Mouse (Mus musculus): ENCODE data around the gene Eml5.

Eml5 gene

GRCm38 (mm10) chr12:98759700-98760099 is 141.6 kb downstream of the Eml5 start:
- CTCF ChIA-PET, result interaction anchor here in 2 of 4 experiments (0.6 to 1.2 kb wide), 3 partner anchors 14 to 1155 kb away, joined by 3 to 6 read pairs (median 3); no protein-coding TSS in a partner anchor
- POLR2A ChIA-PET, result interaction anchor here in 2 of 4 experiments (1.1 to 2.5 kb wide), 6 partner anchors 10 to 21 kb away, joined by 4 to 12 read pairs (median 6); no protein-coding TSS in a partner anchor

GRCm38 (mm10) chr12:98757636-98758035 is 143.6 kb downstream of the Eml5 start:
- POLR2A ChIA-PET, result no interaction called here
- CTCF ChIA-PET, result no interaction called here

DNA sequence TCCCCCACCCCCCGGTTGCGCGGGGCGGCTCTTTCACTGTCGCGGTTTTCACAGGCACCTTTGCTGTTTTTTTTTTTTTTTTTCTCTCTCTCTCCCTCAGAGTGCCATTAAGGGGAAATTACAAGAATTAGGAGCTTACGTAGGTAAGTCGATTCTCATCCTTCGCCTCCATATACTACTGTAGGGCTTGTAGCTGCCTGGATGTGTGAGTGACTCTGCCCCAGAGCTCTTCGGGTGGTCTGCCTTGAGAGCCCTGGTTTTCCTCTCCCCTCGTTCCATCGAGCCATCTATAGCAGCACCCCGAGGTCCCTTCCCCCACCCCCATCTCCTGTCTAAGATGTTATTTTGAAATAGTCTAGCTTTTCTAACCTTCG is 153.9 kb downstream of the Eml5 start:
- ChIA-PET POLR2A (interaction anchor here (0.6 to 8.8 kb wide), 23 partner anchors 8 to 1235 kb away, joined by 3 to 77 read pairs (median 5); partner anchors contain the start of gene Ptpn21 (in 1 of the 4)), CTCF (interaction anchor here in 2 of 4 experiments (0.7 kb wide), 5 partner anchors 12 to 476 kb away, joined by 3 to 13 read pairs (median 3); partner anchors contain the start of gene Spata7 (in 1 of the 2))

DNA sequence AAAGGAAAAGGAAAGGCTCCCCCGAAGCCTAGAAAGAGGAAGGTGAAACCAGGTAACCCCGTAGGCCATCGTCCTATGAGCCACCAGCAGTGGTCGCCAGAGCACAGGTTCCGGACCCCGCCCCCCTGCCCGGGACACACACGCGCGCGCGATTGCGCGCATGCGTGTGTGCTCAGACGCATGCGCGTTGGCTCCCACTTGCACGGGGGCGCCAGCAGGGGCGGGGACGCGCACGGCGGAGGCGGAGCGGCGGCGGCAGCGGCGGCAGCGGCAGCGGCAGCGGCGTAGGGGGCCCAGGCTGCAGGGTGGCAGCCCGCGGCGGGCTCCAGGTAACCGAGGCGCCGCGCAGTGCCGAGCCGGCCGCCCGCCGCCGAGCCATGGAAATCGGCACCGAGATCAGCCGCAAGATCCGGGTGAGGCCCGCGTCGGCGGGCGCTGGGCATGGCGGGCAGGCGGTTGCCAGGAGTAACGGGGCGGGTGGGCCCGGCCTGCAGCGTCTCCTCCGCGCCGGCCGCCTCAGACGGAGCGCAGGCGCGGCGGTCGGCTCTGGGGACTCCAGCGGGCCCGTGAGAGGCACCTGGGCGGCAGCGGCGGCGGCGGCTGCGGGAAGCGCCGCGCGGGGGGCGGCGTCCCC is 154.4 kb downstream of the Eml5 start, which contains the start of gene Zc3h14:
Gene Zc3h14 (plus strand): TSS at position 219 of the 634 bp plus-strand sequence.
- CTCF ChIA-PET, result interaction anchor here (0.7 to 2.2 kb wide), 17 partner anchors 8 to 475 kb away, joined by 3 to 46 read pairs (median 5); partner anchors contain the start of gene Ptpn21 (in 1 of the 4)
- POLR2A ChIA-PET, result interaction anchor here (0.6 to 8.8 kb wide), 25 partner anchors 8 to 783 kb away, joined by 3 to 77 read pairs (median 5); partner anchors contain the start of genes Ptpn21 (in 3 of the 4) and Spata7 (in 1 of the 4)

DNA sequence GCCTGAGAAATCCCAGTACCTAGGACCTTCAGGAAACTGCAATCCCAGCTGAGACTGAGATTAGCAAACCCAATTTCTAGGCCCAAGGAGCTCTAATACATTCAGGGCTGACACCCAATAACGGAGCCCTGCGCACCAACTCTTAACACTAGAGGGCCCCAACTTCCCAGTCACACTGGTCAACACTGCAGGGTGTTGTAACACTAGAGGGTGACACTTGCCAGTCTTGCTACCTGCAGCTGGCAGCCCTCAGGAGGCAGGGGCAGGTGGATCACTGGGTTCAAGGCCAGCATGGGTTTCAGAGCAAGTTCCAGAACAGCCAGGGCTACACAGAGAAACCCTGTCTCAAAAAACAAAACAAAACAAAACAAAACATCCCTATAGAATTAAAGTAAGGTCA is 155.2 kb downstream of the Eml5 start:
- ChIA-PET CTCF (interaction anchor here (0.5 to 2.2 kb wide), 44 partner anchors 8 to 881 kb away, joined by 3 to 46 read pairs (median 4); partner anchors contain the start of genes Ptpn21 (in 2 of the 4) and Spata7 (in 1 of the 4)), POLR2A (interaction anchor here in 3 of 4 experiments (0.6 to 8.8 kb wide), 22 partner anchors 8 to 487 kb away, joined by 3 to 77 read pairs (median 4); partner anchors contain the start of genes Ptpn21 (in 3 of the 3), Eml5 (in 1 of the 3), Galc (in 1 of the 3) and Spata7 (in 1 of the 3))

- CTCF ChIA-PET, result interaction anchor here (0.6 to 2.2 kb wide), 44 partner anchors 8 to 882 kb away, joined by 3 to 46 read pairs (median 4); partner anchors contain the start of genes Ptpn21 (in 2 of the 4) and Spata7 (in 1 of the 4)
- POLR2A ChIA-PET, result interaction anchor here (0.6 to 8.8 kb wide), 24 partner anchors 8 to 486 kb away, joined by 3 to 77 read pairs (median 4); partner anchors contain the start of genes Ptpn21 (in 3 of the 4), Eml5 (in 1 of the 4), Galc (in 1 of the 4) and Spata7 (in 1 of the 4)
Observed at GRCm38 (mm10) chr12:98745626-98746025, 155.7 kb downstream of the Eml5 start.

- CTCF ChIA-PET, result interaction anchor here in 1 of 4 experiments (0.6 kb wide), 1 partner anchor 394 kb away, joined by 3 read pairs; no protein-coding TSS in a partner anchor
- POLR2A ChIA-PET, result no interaction called here
Observed at GRCm38 (mm10) chr12:98741011-98741501, 160.2 kb downstream of the Eml5 start.

GRCm38 (mm10) chr12:98737801-98738350 is 163.4 kb downstream of the Eml5 start:
- ChIA-PET CTCF (interaction anchor here (0.8 to 4.8 kb wide), 7 partner anchors 8 to 64 kb away, joined by 3 to 46 read pairs (median 5); partner anchors contain the start of gene Zc3h14 (in 1 of the 4)), POLR2A (interaction anchor here in 3 of 4 experiments (0.6 to 5.9 kb wide), 19 partner anchors 8 to 479 kb away, joined by 3 to 77 read pairs (median 3); partner anchors contain the start of genes Eml5 (in 1 of the 3), Galc (in 1 of the 3) and Zc3h14 (in 1 of the 3))

- POLR2A ChIA-PET, result interaction anchor here (0.5 to 5.9 kb wide), 16 partner anchors 9 to 478 kb away, joined by 3 to 77 read pairs (median 3); partner anchors contain the start of genes Zc3h14 (in 2 of the 4), Eml5 (in 1 of the 4) and Galc (in 1 of the 4)
- CTCF ChIA-PET, result interaction anchor here (0.6 to 4.8 kb wide), 7 partner anchors 9 to 152 kb away, joined by 3 to 46 read pairs (median 5); partner anchors contain the start of gene Zc3h14 (in 1 of the 4)
Observed at GRCm38 (mm10) chr12:98736951-98737800, 164.1 kb downstream of the Eml5 start, which contains the start of gene Ptpn21. Gene Ptpn21 (minus strand): TSS chr12:98737405.

All from embryonic stem cell, embryonic (primary cell).